Mouse (Mus musculus) megakaryocyte-erythroid progenitor cell, adult 5-6 weeks (primary cell): ENCODE measurements around the gene D1Ertd622e. TPM values are rescaled to one million over a fixed set of nuclear protein-coding genes. Genes with fewer than 3 reads are reported as not detected.

Experiments used
- ATAC-seq: replicated peaks from 2 replicates; pipeline ENCODE4 v1.8.0; 2016; ENCODE audit warnings: mild to moderate bottlenecking, inconsistent platforms; ENCODE audit not compliant: severe bottlenecking, poor library complexity, low FRiP score, low TSS enrichment
- total RNA-seq, 2 experiments: library from RNA; stranded (forward) in 1 of 2; stranded (reverse) in 1 of 2; fragments of 200-1000, 215-1000 nt in 1 of 2; fragments of >200 nt in 1 of 2; fragmentation: Nextera tagmentation in 1 of 2; gene quantifications; 2 replicates each; pipeline ENCODE4 v1.2.3; 2014 to 2017

Gene D1Ertd622e
- total RNA-seq (2014; fragmentation: Nextera tagmentation) (35.9 and 45.3 TPM in 2 replicates), total RNA-seq (2017) (48.1 and 63.7 TPM in 2 replicates)

DNA sequence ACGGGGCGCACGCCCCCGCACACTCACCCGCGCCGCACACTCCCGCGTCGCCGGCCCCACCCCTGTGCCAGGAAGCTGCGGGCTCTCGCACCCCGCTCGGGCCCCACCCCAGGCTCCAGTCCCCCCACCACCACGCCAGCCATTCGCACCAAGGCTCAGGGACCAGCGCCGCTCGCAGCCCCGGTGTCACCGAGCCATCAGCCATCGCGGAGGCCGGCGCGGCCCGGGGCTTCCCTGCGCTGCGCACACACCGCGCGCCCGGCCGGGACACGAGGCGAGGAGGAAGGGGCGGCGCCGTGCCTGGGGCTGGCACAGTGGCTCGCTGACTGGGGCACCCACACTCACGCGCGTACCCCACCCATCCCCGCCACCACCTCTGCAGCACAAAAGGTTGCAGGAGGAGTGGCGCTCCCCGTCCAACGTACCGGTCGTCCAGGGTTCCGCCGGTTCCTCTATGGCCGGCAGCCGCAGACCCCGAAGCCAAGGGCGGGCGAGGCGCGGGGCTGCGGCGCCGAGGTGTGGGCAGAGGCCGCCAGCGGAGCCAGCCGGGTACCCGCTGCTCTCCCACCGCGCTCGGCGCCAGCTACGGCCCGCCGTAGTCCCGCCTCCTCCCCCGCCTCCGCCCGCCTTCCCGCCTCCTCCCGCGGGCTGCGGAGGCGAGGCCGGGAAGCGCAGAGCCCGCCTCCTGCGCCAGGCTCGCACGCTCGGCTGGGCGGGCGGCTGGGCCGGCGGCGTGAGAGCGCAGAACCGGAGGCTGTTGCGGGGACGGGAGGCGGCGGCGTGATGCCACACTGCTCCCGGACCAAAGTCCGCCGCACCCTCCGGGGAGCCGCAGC is at the start of gene D1Ertd622e:
TSS of gene D1Ertd622e (minus strand) at position 669 of the 836 bp plus-strand sequence.
- peak; percentile 72 for ATAC-seq

DNA sequence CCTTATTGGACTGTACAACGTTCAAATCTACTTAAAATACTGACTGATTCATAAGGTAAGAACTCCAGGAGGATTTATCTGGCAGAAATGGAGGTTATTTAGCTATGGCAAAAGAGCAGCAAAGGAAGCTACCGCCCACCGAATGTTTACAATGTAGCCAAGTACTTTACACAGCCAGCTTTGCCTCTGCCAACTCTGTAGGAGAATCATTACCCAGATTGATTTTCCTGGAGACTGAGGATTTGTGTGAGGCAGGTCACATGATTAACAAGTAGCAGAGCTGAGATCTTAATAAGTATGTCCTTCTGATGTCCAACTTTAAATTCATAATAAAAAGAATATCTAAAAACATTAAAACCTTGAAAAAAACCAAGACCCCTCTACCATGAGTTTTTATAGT is 48.6 kb upstream of the D1Ertd622e start:
- ATAC-seq = no peak

DNA sequence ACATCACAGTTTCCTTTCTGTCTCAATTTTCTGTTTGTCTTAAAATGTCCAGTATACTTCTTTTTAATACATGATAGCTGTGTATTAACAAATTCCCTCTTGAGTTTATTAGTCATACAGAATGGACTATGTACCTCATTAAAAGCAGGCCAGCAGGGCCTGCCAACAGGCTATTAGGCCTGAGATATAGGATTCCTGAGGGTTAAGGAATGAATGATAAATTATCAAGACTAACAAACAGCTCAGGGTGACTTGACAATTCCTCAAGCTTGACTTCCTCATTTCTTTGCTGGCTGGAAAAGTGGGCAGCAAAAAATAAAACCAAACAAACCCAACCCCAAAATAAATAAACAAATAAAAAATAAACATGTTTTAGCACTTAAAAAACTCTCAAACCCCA is 43.5 kb upstream of the D1Ertd622e start:
- ATAC-seq = no peak

GRCm38 (mm10) chr1:97704646-97705045 is 42.8 kb upstream of the D1Ertd622e start:
- ATAC-seq = peak; percentile 48

DNA sequence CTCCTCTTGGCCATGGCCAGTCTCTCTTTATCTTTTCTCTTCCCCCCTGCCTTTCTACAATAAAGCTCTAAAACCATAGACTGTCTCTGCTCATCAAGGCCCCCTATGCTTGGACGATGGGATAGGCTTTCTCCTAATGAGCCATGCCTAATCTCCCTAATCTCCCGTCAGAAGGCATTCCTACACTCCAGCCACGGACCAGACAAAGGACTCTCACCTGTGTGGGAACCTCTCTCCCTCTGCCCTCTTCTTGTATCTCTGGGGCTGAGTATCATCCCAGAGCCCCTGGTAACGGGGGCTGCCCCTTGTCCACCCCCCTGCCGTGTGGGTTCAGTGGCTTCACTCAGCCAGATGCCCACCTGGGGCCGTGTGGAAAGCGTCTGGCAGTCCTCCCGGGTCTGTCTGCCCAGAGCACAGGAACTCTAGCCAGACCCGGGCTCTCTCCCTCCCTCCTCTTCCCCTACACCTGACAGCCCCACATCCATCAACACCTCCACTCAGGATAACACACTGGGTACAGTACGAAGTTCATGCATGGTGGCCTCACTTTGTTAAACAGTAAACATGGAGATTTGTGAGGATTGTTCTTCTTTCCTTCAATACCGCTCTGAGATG is 37.2 kb upstream of the D1Ertd622e start:
- ATAC-seq = no peak

GRCm38 (mm10) chr1:97697273-97697672 is 35.4 kb upstream of the D1Ertd622e start:
- ATAC-seq = no peak

- no peak; the same call in 1 of the 2 replicates for ATAC-seq
These were observed 32.0 kb upstream of the D1Ertd622e start for GRCm38 (mm10) chr1:97693825-97694224.

DNA sequence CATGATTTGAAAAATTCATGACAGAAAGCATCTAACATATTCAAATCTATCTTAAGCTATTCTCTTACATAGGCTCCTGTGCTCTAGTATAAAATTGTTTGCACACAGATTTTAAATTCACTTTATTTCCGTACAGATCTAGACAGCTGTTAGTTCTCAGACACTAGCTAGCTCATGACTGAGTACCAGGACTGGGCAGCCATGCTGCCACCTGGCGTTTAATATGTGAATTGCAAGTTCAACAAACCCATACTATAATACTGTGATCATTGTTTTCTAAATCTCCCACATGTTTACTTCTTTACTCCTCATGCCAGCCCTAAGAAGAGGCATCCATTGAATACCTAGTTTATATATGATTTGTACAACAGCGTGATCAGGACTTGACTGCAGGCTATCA is 26.9 kb upstream of the D1Ertd622e start:
- ATAC-seq = peak; percentile 92

DNA sequence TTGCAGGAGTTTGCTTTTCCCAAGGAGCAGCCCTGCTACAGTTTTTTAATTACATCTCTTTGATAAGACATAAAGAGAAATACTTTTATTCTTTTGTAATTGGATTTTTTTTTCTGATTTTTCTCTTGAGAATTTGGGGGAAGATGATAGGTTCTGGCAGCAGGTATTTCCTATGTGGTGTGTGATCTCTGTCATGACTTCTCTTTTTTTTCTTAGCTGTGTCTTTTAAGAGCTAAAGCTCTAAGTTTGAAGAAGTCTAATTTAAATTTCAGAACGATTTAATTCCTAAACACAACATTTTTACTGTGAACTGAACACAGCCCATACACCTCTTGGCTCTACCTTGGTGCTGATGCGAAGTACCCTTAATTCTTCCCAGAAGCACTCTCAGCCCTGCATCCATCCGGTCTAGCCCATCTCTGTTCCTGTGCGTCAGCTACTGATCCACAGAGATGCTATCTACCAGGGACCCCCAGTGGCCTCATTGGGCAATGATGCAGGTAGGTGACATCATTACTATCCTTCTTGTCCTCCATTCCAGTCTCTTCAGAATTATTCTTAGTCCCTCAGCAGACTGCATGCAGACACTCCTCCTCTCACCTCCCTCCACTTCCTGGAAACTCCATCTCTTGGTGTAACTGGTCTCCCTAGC is 14.8 kb upstream of the D1Ertd622e start:
- ATAC-seq = no peak

GRCm38 (mm10) chr1:97676115-97676514 is 14.2 kb upstream of the D1Ertd622e start:
- no peak for ATAC-seq

GRCm38 (mm10) chr1:97672849-97673248 is 11.0 kb upstream of the D1Ertd622e start:
- 0 out of 2 replicates have a peak, but pooled peaks have one; percentile 30 for ATAC-seq

- ATAC-seq = no peak
These were observed 5.4 kb upstream of the D1Ertd622e start for GRCm38 (mm10) chr1:97667288-97667687.

- ATAC-seq = no peak
These were observed 450 bp upstream of the D1Ertd622e start for GRCm38 (mm10) chr1:97662324-97662723.

GRCm38 (mm10) chr1:97660687-97661405 is 1.0 kb downstream of the D1Ertd622e start:
- ATAC-seq = peak; percentile 88

DNA sequence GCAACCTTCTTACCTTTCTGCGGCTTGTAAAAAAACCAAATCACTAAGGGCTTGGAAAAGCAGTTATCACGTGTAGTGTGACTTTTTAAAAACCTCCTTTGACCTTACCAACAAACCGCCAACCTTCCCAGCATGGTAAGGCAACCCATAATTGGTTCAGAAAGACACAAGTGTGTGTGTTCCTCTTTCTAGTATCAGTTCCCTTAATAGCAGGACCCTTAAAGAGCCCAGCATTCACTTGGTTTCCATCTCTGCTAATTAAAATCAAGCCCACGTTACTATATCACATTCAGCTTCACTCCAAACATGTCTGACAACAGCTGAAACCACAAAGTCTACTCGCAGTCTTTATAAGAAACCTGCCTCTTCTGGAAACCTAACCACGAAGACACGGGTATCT is 2.5 kb downstream of the D1Ertd622e start:
- no peak for ATAC-seq

DNA sequence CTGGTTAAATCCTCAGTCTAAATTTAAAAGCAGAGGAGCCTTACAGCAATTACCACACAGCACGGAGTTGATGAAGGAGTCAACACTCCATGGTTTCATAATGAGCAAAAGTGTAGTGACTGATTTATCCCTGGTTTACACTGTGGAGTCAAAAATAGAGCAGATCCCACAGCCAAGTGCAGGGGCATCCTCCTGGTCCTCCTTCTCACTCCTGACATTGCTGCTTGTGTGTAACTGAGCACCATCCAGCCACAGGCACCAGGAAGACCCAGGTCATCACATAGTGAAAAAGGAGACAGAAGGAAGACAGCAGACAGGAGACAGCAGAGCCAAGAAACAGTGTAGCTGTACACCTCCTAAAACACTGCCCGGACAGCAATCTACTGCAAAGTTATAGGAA is 4.1 kb downstream of the D1Ertd622e start:
- no peak for ATAC-seq

- ATAC-seq = no peak
These were observed 4.7 kb downstream of the D1Ertd622e start for GRCm38 (mm10) chr1:97657201-97657600.

DNA sequence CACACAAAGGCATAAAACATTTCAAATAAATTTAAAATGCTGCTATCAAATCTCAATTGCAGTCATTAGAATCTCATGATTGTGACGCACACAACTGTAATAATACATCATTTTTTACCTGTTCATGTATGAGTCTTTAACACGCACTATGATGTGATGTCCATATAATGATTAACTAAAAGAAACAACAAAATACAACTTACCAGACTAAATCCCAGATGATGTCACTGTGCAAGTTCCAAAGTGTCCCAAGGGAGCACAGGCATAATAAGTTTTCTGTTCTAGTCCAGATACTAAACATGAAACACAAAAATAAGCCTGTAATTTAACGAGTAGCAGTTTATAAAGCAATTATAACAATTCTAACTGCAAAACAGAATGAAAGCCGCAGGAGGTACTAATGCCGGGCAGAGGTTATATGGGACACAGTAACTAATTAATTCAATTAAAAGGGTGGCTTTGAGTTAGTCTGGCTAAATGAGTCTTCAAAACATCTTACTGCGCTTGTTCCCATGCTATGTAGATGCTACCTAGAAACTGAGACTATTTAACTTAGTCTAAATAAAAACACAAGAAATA is 7.4 kb downstream of the D1Ertd622e start:
- no peak for ATAC-seq

- no peak for ATAC-seq
These were observed 11.2 kb downstream of the D1Ertd622e start for GRCm38 (mm10) chr1:97650553-97651123.
